Mouse (Mus musculus) cerebellum, postnatal 10 days (tissue): ENCODE measurements around the gene Vmn2r67.
"Not testable (repeated sequence)": the region's sequence is repeated elsewhere in the genome, so short reads cannot be mapped to it uniquely, and the experiment has no call there.

Source experiments
- DNase-seq, 2 experiments: peaks; one replicate each; pipeline ENCODE4 v3.0.0; 2021; ENCODE audit warnings: mixed read lengths in 2 of 2

Gene Vmn2r67

DNA sequence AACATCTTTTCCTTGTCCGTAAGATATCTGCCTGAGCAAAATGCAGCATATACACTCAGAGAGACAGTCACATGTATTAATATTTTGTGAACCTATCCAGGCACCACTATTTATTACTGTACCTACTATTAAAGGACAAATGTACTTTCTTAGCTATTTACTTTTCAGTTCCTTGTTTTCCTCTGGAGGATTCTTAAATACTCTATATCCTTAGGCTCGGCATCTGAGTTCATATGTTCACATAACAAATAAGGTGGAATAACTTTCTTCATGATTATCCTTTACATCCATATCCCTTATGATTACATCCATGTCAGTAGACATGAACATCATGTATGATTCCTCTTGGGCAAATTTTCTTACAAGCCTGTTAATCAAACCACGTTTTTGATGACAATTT is at the start of gene Vmn2r67:
TSS of gene Vmn2r67 (minus strand) at position 101 of the 400 bp plus-strand sequence.
- DNase-seq = no peak

DNA sequence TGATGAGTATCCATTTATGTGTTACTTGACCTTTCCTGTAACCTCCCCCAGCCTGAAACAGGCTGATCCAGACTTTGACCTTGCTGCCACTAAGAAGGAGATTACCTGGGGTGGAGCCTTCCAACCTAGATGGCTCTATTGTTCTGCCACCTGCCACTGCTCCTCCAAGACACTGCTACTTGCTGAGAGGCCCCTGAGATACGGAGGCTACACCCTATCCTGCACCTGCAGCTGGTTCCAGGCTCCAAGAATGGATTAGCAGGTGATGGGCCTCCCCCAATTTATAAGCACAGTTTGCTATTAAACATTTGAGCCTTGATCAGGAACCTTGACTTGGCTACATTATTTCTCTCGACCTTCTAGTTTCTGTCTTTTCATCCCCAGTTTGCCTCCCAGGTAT is 51.3 kb downstream of the Vmn2r67 start:
- not testable (repeated sequence) for DNase-seq
